8 mouse cellular contexts compared by ENCODE assay signal in the genomic region with DNA sequence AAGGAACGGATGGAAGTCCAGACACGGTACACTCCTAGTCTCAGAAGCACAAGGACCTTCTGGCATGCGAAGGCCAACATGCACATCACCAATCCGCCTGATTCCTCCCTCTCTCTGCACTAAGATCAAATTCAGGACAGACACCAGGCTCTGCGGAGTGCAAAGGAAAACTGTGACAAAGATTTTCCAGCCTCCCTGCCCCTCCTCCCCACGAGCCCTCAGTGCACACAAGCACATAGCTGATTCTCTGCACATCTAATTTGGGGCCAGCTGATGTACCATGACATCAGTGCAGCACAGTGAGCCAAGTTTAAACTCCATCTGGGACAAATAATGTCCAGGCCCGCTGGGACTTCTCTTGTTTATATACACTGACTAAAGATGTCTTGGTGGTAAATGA.
DNase-seq lines count a peak whose midpoint lies in the region; ATAC-seq and TF ChIP-seq lines count a peak whose summit lies in the region.

No protein-coding gene starts in this region.

- WGBS in neural tube, embryonic 15.5 days: 70% methylated on average over 7 of the region's 7 CpGs
- WGBS in liver, postnatal 0 days (ENCODE audit: insufficient replicate concordance): 82% methylated on average over 7 of the region's 7 CpGs

- TF ChIP-seq CTCF in liver, postnatal 0 days (IDR thresholded peaks at IDR 0.05; ENCODE audit: low read depth): no peak

- no peak overlapping the region for H3K4me2 ChIP-seq in neural tube, embryonic 15.5 days
- H3K4me2 ChIP-seq in liver, postnatal 0 days (ENCODE audit: low read depth, low read length): no peak overlapping the region

- intact Hi-C loops in heart, postnatal 25 days (cut with DNase I): no loop called here

- H3K27me3 ChIP-seq in neural tube, embryonic 15.5 days (replicated peaks): no peaks in the 10 kb centered on the region
- no peaks in the 10 kb centered on the region for H3K27me3 ChIP-seq in liver, postnatal 0 days (ENCODE audit: insufficient read depth, low read length)

- TF ChIP-seq EP300 in liver, postnatal 0 days (IDR thresholded peaks at IDR 0.05; ENCODE audit: low read depth): no peak

- no peaks in the 10 kb centered on the region for H3K9me3 ChIP-seq in neural tube, embryonic 15.5 days (replicated peaks)
- no peaks in the 10 kb centered on the region for H3K9me3 ChIP-seq in liver, postnatal 0 days (ENCODE audit: low read length)

- H3K4me3 ChIP-seq in neural tube, embryonic 15.5 days (replicated peaks): no peak overlapping the region
- no peak overlapping the region for H3K4me3 ChIP-seq in liver, postnatal 0 days (ENCODE audit: low read depth, low read length)

- ATAC-seq in neural tube, embryonic 15.5 days (ENCODE audit: low FRiP score): peak; percentile 67; the same call in 1 of the 2 replicates
- no peak for ATAC-seq in liver, postnatal 0 days

- H3K27ac ChIP-seq in neural tube, embryonic 15.5 days (replicated peaks): peak overlapping the region; percentile 51
- H3K27ac ChIP-seq in liver, postnatal 0 days (ENCODE audit: low read depth): no peak overlapping the region

- no peaks in the 10 kb centered on the region for H3K36me3 ChIP-seq in neural tube, embryonic 15.5 days
- peaks cover 13% of the 10 kb centered on the region; the same call in 1 of the 2 replicates for H3K36me3 ChIP-seq in liver, postnatal 0 days (replicated peaks; ENCODE audit: insufficient read depth, low read length)

- H3K4me1 ChIP-seq in neural tube, embryonic 15.5 days: peaks cover 15% of the 10 kb centered on the region; the same call in 1 of the 2 replicates
- H3K4me1 ChIP-seq in liver, postnatal 0 days (ENCODE audit: insufficient read depth): peaks cover 14% of the 10 kb centered on the region

- DNase-seq in cerebellum, postnatal 25 days: peak; percentile 47 to 51
- DNase-seq in cerebellum, adult 9-11 months: no peak
- DNase-seq in right cerebral cortex, adult 18-20 months: peak; percentile 27
- no peak for DNase-seq in right cerebral cortex, adult 2 months (ENCODE audit: low spot score in 2 of 2)
- DNase-seq in heart, postnatal 25 days (ENCODE audit: low spot score): peak; percentile 78
- no peak for DNase-seq in liver, postnatal 0 days
- no peak for DNase-seq in thymus, postnatal 36 days

- H3K9ac ChIP-seq in neural tube, embryonic 15.5 days (replicated peaks): no peak overlapping the region
- no peak overlapping the region for H3K9ac ChIP-seq in liver, postnatal 0 days (replicated peaks)

Comparison
In these comparisons a context has a peak if more than half of its experiments do, and no peak if none do; other contexts are left out.
1. DNase-seq: peak in cerebellum, postnatal 25 days (2 of 2), right cerebral cortex, adult 18-20 months (single experiment) and heart, postnatal 25 days (single experiment); none in cerebellum, adult 9-11 months (single experiment), right cerebral cortex, adult 2 months (0 of 2), liver, postnatal 0 days (single experiment) and thymus, postnatal 36 days (0 of 2).